Mouse (Mus musculus) erythroblast, embryonic 14.5 days (primary cell): Measurements from ENCODE around the gene Eif3a.

Experiments
- GATA1 ChIP-seq: IDR thresholded peaks from 2 replicates; pipeline ENCODE4 v1.6.1; 2012; ENCODE audit warnings: low read length, inconsistent platforms, mixed read lengths
- TAL1 ChIP-seq: IDR thresholded peaks from 3 replicates; pipeline ENCODE4 v1.6.1; 2012; ENCODE audit warnings: low read length, inconsistent platforms, mixed read lengths

GRCm38 (mm10) chr19:60790551-60791161 lies at the start of gene Eif3a:
- TF ChIP-seq GATA1, result no peak
- no peak for TF ChIP-seq TAL1
